Mouse (Mus musculus) spleen, adult 12 weeks (tissue): ENCODE data around the gene Trim28.

Experiments used
- DNase-seq: peaks from one replicate; pipeline ENCODE4 v3.0.0; 2022; ENCODE audit warnings: low spot score

Trim28 gene

DNA sequence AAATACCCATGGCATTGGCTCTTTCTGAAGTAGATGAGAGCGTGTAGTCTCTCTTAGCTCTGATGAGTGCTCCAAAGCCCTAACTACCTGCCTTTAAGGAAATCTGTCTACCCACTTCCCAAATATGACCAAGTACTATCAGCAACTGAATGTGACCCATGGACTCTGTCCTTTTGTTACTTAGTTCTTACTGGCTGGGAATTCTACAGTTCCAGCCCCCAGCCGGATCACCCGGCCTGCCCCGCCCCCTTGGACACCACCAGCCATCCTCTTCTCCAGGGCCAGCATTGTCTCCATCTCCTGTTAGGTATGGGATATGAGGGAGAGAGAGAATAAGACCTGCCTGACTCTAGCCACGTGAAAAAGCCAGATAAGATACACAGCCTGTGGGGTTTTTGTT is 861 bp upstream of the Trim28 start, which contains the start of gene Slc27a5:
Gene Slc27a5, minus strand, starts transcription at position 140 of the 400 bp plus-strand sequence.
- no peak for DNase-seq

DNA sequence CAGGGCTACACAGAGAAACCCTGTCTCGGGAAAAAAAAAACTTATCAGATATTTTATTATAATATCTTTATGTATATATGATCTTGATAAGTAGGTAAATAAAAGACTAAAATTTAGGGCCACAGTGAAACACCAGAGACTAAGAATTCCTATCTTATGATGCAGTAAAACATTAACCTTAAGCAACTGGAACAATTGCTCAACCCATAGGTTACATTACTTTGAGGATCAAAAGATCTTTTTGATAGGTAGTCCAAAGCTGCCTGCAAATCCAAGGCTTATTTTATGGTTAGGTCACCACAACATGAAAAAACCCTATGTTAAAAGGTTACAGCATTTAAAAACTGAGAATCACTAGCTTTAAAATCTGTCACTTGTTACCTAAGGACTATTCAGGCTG is 2.7 kb downstream of the Trim28 start:
- no peak for DNase-seq

DNA sequence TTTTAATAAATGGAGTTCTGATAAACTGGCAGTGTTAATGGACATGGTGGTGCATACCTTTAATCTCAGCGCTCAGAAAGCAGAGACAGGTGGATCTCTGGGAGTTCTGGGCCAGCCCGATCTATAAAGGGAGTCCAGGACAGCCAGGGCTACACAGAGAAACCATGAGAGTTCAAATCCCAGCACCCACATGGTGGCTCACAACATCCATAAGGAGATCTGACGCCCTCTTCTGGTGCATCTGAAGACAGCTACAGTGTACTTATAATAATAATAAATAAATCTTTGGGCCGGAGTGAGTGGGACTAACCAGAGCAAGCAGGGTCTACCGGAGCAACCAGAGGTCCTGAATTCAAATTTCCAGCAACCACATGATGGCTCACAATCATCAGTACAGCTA is 4.5 kb downstream of the Trim28 start:
- DNase-seq = no peak

DNA sequence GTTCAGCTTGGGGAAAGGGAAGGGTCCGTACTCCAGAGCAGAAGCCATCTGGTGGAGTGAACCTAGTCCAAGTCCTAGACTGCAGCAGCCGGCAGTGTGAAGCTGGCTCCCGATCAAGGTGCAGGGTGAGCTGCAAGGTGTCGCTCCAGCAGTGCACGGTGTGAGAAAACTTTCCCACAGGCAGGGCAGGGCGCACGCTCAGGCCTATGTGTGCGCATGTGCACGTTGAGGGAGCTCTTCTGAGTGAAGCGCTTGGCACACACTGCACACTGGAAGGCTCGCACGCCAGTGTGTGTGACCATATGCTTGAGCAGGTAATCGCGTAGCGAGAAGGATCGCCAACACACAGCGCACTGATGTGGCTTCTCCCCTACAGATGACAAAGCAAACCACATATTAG is 7.1 kb downstream of the Trim28 start:
- no peak for DNase-seq

DNA sequence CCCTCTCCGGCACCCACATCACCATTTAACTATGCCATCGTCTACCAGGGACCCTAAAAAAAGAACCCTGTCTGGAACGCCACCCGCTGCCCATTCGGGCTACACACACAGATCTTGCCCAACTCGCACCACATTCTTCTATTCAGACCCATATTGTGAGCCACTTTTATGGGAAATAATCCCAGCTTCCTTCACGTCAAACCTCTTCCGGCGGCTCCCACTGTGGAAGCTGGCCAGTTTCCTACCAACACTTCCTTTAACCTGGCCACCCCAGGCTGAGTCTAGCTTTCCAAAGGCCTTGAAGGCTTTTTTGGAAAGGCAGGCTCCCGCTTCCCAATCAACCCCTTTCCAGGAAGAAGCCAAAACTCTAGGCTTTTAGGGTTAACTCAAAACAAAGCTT is 7.6 kb downstream of the Trim28 start:
- DNase-seq = no peak

DNA sequence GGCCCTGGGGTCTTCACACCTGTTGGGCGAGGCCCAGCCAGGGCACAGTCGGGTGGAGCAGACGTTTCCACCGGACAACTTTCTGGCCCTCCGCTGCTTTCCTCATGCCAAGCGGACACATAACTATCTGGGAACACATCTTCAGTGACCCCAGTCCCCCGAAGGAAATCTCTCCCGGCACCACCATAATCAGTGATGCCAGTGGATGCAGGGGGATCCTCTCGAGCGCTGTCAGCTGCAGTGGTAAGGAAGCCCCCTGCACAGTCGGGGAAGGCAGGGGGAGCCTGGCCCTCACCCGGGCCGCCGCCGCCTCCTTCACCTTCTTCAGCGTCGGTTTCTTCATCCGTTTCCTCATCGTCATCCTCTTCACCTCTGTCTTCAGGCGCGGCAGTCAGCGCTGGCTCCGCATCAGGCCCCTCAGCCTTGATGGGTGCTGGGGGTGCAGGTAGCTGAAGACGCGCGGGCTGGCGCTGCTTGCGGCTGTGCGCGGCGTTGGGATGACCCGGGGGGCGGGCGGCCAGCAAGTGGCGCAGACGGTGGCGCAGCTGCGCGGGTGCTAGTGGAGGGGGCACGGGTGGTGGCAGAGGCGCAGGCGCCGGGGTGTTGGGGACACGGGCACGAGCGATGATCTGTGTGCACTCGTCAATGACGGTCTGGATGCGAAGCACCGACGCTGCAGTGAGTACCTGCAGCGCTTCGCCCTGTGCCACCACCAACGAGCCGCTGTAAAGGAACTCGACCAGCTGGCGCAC is 8.6 kb downstream of the Trim28 start:
- DNase-seq = no peak

DNA sequence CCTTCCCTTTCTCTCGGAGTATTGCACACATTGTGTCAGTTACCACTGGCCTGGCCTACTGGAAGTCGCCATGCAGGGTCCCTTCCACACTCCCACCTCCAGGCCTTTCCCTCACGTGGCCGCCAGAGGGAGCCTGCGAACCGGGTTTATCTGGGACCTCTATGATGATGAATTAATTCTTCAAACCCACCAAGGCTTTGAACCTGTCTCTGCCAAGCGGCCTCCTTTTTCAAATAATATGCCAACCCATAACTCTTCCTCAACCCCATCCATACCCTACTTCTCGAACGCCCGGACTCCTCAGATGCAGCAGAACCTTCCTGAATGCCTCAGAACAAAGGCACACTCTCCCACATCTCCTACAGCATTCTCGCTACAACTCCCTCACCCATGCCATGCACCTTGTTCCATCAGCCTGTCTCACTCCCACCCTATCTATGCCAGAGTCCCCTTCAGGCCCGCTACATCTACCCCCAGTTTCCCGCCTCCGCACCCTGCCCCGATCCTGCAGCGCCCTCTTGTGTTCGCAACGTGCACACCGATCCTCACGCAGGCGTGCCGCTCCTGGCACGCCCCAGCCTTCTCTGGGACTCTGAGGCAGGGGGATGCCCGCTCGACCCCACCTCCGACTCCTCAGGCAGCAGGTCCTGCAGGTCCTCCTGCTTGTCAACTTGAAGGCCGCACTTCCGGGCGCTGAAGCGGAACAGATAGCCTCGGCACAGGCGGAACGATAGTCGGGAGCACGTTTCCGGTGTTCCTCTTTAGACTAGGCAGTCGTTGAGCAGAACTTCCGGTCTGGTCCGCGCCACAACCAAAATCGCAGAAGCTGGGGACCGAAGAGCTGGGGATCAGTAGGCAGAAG is 10.5 kb downstream of the Trim28 start:
- peak; percentile 86 for DNase-seq

DNA sequence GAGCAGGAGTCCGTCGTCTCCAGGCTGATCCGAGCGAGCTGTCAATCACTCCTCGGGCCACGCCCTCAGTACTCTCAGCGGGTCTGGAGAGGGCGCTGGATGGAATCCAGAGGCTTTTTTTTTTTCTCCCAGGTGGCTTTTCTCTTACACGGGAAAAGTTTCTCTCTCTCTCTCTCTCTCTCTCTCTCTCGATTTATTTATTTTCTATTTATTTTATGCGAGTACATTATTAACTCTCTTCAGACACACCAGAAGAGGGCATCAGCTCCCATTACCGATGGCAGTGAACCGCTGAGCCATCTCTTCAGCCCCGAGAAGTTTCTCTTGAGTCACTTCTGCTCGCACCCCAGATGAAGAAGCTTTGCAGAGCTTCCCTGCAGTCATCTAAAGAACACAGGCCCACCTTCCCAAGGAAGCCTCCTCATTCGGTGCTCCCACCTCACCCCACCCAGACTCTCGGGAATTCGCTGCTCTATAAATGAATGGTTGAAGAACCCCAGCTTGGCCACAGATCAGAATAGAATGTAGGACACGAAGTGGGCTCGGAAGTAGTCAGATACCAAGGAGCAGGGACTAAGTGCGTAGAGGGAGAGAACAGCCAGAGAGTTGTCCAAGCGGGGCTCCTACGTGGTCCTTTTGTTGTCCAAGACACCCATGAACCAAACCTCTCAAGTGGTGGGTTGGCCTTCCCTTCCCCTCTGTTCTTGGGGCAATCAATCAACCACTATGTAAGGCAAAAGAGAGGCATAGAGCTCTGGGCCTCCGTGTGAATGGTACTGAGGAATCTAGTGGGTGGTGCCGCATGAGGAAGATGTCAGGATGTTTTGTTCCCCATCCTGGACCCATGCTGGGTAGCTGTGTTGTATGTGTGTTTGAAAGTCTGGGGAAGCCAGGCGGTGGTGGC is 11.3 kb downstream of the Trim28 start, which contains the start of gene Zbtb45:
Gene Zbtb45, minus strand, starts transcription at position 30 of the 904 bp plus-strand sequence.
- DNase-seq = no peak

DNA sequence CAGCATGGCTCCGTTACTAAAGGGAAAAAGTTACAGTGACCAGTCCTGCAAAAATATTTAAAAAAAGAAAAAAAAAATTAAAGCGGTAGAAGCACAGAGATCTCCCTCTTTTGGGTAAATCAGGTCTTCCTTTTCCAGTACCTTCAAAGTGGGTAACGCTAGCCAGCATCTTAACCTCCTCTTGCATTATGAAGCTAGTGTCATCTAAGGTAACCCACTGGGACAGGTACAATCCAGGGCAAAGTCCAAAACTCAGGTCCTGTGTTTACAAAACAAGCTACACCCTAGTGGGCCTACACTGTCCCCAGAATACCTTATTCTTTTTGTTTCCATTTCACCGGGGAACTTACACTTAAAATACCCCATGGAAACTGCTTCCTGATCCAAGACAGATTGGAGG is 14.8 kb downstream of the Trim28 start:
- no peak for DNase-seq

DNA sequence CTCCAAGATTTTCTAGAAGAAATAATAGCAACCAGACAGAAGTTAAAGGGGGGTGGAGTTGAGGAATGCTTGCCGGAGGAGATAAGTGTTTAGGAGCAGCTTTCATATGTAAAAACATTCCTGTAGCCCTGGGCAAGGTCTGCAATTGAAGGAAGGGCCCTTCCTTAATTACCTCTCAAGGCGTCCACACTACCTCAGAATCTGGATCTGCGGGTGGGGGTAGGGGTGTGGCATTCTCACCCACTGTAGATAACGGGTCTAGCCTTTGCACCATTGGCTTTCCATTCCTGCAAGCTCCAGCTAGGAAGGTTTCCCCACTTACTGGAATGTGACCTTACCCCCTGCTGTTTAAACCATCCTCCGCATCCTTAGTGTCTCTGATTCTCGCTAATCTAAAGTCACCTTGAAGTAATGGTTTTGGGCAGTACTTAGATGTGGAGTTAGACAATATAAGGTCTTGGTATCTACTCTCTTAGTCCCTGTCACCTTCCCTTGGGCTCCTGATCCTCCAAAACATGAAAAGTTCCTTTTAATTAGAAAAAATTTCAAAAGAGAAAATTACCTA is 15.4 kb downstream of the Trim28 start:
- DNase-seq = no peak

DNA sequence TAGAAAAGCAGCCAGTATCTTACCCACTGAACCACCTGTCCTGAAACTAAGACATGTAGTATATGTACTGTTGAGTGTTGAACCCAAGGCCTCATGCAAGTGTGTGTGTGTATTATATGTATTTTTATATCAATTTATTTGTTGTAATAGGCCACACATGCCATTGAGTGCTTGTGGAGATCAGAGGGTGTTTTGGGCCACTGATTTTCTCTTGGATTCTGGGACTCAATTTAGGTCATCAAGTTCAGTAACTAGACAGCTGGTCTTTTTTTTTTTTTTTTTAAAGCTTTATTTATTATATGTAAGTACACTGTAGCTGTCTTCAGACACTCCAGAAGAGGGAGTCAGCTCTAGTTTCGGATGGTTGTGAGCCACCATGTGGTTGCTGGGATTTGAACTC is 16.3 kb downstream of the Trim28 start:
- DNase-seq = no peak

DNA sequence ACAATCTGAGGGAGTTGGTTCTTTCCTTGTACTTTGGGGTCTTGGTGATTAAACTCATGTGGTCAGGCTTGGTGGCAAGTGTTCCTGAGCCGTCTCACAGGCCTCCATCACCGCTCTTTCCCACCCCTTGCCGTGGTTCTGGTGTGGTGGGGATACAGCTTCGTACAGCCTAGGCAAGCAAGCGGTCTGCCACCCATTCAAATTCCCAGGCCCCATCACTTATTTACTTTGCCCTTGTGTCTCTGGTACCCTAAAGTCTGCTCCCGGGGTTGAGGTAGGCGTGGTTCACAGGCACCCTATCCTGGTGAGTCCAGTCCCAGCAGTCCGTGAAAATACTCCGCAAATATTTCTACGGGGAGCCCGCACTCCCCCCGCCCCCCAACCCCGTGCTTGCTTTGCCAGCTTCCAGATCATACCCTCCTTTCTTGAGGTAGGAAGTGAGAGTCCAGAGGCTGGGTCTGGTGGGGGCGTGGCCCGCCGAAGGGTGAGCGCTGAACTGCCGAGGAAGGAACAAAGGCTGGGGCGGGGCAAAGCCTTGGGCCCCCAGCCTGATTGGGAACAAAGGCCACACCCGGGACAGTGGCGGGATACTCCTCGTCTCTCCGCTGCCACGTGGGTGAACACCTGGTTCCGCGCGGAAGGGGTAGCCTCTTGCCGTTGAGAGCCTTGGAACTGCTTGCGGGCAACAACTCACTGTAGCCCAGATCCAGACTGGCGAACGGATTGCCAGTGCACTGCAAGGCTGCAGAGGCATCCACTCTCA is 24.0 kb downstream of the Trim28 start:
- peak; percentile 50 for DNase-seq

DNA sequence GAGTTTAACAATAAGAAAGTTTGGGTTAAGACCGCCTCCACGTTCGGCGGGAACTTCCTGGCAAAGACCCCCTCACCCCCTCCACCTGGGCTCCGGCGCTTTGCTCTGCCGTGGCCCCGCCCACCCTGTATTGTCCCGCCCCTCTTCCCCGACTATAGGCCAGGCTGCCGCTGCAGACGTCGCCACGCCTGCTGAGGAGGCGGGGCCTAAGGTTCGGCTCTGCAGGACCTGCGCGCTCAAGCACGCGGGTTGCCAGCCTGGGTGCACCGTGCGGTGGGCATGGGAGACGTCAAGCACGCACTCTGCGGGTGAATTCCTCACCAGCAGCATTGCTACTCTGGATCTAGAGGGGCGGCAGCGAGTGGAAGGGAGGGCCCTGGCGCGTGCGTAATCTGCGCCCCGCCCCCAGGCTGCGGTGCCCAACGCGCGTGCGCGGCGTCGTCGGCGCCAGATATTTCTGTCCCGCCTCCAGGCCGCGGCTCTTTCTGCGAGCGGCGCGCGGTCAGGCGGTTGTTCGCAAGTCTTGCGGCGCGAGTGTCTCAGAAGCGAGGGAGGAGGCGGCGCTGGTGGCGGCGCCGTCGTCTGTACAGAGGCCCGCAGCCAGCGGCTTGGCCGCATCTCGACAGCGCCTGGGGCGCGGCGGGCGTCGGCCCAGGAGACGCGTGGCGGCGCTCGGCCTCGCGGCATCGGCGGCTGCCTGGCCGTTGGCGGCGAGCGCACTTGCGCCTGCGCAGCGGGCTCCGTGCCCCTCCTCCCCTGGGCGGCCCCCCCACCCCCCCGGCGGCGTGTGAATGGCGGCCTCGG is 25.2 kb downstream of the Trim28 start:
- peak; percentile 97 for DNase-seq

DNA sequence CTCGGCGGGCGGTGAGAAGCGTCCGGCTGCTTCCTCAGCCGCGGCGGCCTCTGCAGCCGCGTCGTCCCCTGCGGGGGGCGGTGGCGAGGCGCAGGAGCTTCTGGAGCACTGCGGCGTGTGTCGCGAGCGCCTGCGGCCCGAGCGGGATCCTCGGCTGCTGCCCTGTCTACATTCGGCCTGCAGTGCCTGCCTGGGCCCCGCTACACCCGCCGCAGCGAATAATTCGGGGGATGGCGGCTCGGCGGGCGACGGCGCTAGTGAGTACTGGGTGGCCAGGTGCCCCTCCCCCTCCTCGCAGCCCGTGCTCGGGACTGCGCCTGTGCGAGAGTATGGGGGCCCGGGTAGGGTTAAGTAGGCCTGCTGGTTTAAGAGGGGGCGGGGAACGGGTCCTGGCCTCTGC is 25.9 kb downstream of the Trim28 start:
- peak; percentile 40 for DNase-seq

DNA sequence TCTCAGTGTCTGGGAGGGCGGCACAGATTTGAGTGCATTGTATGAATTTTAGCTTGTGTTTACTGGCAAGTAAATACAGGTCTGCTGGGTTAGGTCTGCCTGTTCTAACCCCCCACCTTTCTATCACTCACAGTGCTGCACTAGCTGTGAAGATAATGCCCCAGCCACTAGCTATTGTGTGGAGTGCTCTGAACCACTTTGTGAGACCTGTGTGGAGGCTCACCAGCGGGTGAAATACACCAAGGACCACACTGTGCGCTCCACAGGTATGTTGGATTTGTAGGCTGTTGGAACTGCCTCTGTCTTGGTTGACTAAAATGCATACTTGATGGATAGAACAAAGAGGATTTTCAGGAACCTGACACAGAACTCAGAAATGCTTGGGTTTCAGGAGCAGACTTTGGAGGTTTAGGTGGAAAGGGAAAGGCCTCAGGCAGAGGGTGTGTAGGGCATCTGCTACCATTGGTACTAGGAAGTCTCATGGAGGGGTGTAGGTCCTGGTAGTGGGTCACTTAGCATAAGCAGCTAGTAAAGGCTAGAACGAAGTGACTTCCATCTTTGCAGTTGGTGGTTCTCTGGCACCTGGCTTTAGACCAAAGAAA is 26.7 kb downstream of the Trim28 start:
- no peak for DNase-seq

DNA sequence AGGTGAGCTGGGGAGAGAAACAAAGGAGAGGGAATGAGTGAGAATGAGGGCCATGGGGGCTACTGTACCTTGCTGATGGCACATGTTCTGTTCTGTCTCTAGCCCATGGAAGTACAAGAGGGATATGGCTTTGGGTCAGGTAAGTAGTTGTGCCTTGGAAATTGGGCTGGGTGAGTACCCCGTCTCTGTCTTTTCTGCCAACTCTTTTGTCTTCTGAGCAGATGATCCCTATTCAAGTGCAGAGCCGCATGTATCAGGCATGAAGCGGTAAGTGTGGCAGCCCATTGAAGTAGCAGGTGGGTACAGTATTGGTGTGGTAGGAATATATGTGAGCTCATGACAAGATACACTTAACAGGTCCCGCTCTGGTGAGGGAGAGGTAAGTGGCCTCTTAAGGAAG is 30.1 kb downstream of the Trim28 start:
- no peak for DNase-seq

DNA sequence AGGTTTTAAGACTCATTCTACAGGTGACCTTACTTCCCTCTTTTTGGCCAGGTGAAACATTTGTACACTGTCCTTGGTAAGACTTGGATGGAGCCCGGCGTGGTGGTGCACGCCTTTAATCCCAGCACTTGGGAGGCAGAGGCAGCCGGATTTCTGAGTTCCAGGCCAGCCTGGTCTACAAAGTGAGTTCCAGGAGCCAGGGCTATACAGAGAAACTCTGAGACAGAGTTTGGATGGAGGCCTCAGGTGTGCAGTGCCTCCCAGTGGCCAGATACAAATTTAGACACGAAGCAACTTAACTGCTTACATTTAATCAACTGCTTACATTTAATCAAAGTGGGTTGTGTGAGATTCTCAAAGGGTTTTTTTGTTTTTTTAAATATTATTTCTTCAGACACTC is 32.2 kb downstream of the Trim28 start:
- DNase-seq = no peak

DNA sequence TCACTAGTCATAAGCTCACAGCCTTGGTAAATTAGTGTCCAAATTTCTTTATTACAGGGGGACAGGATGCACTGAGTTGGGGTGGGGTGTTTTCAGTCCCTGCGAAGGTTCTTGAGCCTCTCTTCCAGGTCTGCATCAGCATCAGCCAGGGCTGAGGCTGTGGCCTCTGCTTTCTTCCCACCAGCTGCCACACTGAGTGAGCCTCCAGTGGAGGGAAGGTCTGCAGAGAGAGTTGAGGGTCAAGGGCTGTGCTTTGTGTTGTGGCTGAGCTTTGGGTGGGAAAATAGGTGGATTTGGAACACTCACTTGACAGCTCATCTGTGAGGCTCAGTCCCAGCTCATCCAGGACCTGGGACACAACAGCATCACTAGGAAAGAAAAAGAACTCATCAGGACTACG is 33.1 kb downstream of the Trim28 start:
- no peak for DNase-seq

DNA sequence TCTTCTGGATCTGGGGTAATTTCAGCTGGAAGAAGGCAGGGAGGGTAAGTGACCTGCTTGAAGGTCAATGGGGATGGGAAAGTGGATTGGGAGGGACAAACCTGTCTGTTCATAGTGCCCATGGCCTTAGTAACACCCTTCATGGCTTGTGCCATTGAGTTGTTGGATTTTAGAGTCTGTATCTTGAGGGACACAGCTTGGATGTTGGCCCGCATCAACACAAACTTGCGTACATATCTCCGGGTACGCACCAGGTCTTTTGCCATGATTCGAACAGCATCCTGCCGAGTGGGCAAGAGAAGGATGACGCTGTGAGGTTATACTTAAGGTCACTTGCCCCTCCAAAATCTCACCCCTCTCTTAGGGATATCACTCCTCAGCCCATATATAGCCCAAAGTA is 33.6 kb downstream of the Trim28 start:
- no peak for DNase-seq
